Mouse (Mus musculus): ENCODE measurements around the gene Cdh23.

Gene Cdh23

DNA sequence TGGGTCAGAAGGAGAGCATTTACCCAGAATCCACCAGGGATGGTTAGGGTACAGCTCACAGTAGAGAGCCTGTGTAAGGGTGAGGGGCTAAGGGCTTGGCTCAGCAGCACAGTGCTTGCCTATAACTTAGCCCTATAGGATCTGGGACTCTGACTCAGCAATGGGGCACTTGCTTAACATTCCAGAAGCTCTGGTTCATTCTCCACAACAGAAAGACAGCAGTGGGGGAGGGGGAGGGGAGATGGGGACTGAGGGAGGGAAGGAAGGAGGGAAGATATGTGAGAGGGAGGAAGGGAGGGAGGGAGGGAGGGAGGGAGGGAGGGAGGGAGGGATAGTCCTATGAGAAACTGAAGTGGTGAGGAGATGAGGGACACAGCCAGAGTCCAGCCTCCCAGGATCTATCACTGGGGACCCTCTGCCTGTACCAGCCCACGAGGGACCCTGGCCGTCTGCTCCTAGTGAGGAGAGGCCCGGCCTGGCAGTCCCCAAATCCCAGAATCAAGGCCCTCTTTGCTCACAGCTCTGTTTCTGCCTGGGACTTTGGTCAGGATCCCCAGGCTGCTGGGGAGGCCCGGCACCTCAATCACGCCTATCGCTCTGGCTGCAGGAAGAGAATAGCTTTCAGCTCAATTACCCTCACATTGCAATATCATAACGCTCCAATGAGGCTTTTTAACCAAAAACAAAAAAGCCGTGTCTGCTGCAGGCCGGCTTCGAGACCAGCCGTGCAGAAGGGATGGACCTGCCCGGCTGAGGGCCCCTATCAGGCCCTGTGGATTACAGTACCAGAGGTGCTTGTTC, 117.4 kb downstream of the Cdh23 start:
- no peak for DNase-seq (ENCODE audit: low read depth in 1 of 2, low spot score in 2 of 2)

DNA sequence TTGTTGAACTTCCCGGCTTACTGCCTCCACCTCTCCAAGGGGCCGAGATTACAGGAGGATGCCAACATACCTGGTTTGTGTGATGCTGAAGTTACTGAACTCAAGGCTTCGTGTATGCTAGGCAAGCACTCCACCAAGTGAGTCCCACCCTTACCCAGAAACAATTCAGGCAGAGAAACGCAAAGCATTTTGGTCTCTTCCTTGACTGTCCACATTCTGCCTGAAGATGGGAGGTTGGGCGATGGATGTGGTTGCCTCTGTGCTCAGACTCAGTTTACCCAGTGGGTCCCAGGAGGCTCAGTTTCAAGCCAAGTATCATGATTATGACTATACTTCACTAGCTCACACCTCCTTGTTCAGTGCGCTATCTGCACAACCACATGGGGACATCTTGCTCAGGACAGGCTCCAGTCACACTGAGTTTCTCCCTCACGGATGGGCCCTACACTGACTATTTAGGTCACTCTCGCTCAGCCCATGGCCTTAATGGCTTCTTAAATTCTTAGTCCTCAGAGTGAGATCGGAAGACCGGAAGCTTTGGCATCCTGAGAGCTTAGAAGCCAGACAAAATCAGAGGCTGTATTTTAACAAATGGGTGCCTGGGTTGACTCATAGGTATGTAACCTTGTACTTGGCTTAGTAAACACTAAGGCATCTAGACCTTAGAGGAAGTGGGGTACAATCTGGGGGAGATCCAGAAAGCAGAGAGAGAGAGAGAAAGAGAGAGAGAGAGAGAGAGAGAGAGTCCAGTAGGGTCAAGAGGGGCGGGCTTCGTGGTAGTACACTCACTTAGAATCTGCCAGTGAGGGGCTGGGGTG, 118.2 kb downstream of the Cdh23 start:
- no peak for DNase-seq (ENCODE audit: low read depth in 1 of 2, low spot score in 2 of 2)

DNA sequence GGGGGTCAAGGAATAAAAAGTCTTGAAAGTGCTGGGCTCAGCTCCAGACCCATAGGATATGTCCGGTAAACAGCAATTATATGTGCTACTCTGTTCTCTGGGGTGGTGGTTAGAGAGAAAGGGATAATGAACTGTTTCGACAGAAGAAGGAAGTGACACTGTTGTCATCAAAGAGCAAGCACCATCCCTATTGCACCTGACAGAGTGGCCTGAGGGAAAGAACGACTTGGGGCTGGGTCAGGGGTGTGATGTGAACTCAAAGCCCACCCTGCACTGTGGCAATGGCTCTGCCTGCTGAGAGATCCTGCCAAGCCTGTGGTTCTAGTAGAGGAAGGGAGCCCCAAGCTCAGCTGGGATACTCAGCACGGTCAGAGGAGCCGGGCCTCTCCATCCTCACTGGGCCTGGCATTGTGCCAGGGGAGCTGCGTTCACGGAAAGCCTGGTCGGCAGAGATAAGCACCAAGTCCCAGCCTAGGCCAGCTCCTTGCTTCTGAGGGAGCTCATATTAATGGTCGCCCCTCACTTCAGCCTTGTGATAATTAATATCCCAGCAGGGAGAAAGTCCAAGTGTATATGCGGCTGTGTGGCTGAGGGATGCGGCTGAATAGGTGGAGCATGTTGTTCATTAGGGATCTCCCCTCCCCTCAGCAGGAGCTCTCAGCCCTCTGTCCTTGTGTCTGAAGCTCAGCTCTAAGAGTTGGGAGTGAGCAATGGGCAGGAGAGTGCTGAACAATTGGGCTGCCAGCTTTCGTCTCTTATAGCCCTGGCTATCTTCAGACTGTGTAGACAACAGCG, 119.0 kb downstream of the Cdh23 start:
- DNase-seq (ENCODE audit: low read depth in 1 of 2, low spot score in 2 of 2): no peak

DNA sequence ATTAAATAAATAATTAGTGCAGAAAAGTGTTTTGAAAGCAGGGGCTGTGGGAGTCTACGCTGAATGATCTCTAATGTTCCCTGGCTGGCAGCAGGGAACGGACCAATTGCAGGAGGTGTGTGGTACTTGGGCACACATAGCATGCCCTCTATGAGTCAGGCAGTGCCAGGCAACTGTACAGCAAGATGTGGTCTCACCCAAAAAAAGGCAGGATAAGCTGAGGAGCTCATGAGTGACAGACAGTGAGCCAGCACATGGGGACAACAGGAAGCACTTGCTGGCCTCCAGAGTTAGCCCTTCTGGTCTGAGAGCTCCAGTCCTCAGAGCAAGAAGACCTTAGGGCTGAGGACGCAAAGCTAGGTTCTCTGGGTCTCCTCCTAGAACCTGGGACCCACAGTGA, 121.4 kb downstream of the Cdh23 start:
- no peak for DNase-seq (ENCODE audit: low read depth in 1 of 2, low spot score in 2 of 2)

DNA sequence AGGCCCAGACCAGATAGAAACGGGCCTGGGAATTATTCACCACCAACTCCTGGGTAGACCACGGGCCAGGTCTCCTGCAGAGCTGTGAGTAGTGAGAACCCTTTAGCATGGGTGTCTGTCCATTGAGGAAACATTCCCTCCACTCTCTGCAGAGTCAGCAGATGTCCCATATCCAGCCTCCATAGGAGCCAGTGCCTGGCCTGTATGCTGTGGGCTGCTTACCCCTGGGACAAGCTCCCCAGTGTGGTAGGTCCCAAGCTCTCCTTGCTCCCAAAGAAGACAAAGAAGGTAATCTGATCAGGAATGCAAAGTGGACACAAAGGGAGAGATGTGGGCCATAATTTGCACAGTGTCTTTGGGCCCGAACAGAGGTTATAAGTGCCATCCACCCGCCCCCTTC, 124.8 kb downstream of the Cdh23 start:
- no peak for DNase-seq (ENCODE audit: low read depth in 1 of 2, low spot score in 2 of 2)

DNA sequence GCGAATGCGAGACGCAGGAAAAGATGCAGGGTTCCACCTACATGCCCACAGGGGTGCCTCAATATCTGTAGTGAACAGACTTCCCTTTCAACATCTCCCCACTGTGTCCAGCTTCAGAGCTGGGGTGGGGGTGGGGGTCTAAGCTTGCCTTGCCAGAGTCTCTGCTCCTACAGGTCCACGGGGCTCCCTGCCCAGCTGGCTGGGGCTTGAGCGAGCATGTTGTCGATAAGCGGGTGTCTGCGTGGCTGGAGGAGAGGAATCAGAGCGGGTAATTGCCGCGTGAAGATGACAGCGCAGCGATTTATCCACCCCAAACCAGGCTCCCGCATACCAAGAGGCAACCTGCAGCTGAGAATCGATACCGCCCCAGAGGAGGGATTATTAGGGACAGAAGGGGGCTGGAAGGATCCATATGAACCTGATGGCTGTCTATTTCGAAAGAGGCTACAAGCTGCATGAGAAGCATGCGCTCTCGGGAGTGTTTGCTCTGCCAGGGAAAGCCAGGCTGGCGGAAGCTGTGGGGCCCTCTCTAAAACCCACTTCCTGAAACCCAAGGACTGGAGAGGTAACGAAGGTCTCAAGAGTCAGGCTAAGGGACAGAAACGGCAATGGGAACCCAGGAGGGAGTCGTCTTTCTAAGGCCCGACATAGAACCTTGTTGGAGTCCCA, 129.8 kb downstream of the Cdh23 start:
- no peak for DNase-seq (ENCODE audit: low read depth in 1 of 2, low spot score in 2 of 2)

DNA sequence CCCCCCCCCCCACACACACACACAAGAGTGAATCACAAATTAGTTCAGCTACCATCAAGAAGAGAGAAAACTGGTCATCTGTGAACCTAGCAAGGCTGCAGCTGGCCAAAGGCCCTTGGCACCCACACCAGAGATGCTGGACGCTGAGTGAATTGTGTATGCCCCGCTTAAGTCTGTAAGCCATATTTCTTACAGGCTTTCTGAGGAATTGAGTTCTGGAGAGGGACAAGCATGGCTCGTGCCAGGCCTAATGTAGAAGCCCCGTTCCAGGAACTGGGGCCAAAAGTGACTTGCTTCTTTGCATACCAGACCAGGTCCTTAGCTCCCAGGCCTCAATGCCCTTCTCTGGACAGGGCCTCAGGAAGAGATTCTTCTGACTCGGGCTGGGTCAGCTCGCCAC, 132.2 kb downstream of the Cdh23 start:
- no peak for DNase-seq (ENCODE audit: low read depth in 1 of 2, low spot score in 2 of 2)

DNA sequence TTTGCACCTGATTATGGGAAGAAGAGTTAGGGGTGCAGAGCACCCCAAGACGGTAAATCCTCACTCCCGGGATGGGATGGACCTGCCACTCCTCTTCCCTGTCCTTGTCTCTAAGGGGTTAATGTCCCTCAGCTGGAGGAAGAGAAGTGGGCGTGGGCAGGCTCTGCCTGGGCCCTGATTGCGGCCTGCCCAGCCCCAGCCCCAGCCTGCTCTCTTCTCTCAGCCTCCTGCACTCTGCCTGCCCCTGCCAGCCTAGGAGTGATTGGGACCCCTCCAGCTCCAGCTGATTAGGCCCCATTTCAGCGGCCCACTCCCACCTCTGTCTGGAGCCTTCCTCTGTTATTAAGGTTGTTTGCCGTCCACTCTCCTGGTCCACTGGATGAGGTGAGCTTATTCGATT, 133.3 kb downstream of the Cdh23 start:
- DNase-seq (ENCODE audit: low read depth in 1 of 2, low spot score in 2 of 2): no peak

DNA sequence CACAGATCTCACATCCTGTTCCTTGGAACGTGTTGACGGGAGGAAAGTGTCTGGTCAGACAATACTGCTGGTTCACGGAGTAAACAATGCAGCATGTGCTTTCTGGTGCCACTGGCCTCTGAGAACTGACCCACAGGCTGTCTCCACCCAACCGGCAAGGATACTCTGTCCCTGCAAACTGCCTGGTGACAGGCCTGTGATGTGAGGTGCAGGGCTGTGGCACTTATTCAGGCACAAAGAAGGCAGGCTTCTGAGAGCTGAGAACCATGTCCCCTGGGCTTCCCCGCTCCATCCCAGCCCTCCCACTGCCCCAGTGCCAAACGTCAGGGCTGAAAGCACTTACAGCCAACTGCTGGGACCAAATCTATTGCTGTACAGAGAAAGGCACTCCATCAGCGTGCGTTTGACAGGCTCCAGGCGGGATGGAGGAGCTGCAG, 137.8 kb downstream of the Cdh23 start:
- DNase-seq (ENCODE audit: low read depth in 1 of 2, low spot score in 2 of 2): no peak

DNA sequence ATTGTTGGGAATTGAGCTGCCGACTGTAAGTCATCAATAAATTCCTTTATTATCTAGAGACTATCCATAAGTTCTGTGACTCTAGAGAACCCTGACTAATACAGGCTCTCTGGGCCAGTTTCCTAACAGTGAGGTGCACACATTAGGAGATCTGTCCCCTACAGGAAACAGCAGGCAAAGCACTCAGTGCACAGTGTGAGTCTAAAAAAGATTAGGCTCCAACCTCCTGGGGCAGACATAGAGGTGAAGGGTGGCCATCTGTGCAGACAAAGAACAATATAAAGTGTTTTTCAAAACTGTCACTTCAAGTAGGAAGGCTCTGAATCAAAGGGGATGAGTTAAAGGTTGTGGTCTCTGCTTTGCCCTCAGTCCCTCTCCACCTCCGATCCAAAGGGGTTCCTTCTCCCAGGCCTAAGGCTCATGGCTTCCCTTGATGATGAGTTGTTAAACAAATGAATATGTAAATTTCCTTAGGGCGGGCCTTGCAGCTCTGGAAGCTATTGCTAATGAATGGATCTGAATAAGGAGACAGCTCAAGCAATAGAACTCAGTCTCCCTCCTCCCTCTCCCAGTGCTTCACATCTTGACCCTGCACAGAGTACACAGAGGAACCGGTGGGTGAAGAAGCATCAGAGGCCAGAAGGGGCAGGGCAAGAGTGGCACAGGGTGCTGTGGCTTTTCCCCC, 143.2 kb downstream of the Cdh23 start:
- no peak for DNase-seq (ENCODE audit: low read depth in 1 of 2, low spot score in 2 of 2)

DNA sequence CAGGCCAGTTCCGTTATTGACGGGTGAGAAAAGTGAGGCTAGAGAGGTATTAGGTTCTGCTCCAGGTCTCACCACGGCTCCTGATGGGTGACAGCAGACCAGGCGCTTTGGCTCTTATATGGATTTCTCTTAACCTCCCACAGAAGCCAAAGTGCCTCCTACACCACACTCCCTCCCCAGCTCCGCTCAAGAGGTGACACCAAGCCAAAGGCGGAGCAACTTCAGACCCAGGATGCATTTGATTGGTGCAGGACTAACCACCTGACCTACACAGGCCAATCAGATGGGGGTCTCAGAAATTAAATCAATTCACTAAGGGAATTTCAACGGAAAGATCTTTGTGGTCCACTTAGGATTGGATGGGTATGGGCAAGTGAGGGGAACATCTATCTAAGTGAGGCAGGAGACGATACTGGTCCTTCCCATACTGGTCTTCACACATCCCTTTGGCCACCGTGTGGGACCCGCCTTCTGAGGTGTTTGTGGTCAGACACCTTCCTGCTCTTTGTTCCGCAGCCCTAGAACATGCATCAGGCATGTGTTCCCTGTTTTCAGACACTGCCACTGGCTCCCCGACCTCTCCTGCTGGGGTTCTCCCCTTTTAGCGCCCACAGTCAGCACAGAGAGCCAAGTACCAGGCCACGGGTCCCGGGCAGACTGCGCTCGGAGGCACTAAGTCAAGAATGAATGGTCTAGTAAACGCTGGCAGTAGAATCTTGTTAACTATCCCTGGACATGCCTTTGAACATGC, 157.0 kb downstream of the Cdh23 start:
- no peak for DNase-seq (ENCODE audit: low read depth in 1 of 2, low spot score in 2 of 2)

DNA sequence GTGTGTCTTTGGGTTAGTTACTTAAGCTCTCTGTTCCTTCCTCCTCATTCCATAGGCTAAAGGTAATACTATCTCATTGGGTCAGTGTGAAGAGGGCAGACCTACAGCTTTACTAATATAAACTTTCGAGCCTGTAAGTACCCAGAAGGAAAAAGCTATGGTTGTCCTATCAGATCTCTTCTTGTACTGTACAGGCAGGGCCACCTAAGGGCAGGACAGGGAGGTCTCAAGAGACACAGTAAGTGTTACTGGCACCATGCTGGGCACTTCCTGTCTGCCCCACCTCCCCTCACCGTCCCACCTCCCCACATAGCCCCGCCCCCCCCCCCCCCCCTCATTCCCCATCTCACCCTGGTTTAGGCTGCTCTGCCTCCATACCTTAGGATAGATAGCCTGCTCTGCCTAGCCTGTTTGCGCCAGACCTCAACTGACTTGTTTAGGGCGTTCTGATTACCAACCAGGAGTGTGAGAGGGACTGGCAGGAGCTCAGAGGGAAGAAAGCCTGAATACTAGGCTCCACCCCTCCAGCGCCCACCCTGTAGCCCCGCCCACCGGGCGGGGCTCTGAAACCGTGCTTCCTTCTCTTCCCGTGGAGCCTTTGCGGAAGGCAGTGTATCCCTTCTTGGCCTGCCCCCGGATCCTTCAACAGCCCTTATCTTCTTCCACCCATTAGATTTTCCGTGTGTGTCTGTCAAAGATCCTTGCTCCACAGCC, 160.0 kb downstream of the Cdh23 start:
- DNase-seq (ENCODE audit: low read depth in 1 of 2, low spot score in 2 of 2): no peak

DNA sequence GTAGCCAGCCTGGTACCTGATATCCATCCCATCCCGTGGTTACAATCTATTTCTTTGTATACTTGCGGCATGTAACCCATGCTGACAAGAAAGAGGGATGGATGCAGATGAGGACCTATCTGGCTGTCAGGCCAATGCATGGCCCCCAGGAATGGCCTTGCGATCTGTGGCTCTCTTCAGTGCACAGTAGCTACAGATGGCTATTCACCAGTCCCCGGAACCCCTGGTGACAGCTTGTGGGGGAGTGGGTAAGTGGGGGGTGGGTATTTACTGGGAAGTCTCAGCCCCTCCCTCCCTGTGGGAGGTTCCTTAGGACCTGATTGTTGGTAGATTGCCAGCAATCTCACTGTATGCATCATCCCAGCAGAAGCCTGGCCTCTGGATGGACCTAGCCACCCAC, 163.8 kb downstream of the Cdh23 start:
- no peak for DNase-seq (ENCODE audit: low read depth in 1 of 2, low spot score in 2 of 2)

DNA sequence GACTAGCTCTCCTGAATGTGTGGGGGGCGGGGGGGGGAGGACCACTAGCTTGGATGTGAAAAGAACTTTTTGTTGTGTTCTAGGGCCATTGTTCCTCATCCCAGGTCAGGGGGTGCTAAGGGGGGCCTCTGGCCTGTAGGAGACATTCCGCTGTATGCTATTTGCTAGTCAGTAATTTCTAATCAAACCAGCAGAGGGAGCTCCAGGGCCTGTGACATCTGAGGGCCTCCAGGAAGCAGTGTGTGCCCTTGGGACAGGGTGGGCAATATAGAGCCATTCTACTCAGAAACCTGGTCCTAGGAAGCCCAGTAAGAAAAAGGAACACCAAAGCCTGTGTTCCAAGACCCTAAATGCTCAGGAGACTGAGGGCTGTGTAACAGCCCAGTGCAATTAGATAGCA, 164.9 kb downstream of the Cdh23 start:
- DNase-seq (ENCODE audit: low read depth in 1 of 2, low spot score in 2 of 2): peak in 1 of 2 experiments; percentile 6

DNA sequence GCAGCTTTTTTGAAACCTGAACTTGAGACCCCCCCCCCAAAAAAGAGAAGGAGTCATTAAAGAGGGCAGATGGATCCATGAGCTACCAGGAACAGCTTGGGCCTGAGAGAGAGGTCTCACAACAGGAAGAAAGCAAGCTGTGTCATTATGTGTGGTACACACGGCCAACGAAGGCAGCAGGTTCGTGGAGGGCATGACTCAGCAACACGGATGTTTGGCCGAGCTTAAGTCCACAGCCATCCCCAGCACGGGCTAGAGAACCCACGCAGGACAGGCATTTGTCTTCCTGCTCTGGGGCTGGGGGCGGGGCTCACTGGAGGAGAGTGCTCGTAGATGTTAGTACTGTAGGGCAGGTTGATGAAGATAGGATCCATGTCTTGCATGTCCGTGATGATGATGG, 165.7 kb downstream of the Cdh23 start:
- no peak for DNase-seq (ENCODE audit: low read depth in 1 of 2, low spot score in 2 of 2)

DNA sequence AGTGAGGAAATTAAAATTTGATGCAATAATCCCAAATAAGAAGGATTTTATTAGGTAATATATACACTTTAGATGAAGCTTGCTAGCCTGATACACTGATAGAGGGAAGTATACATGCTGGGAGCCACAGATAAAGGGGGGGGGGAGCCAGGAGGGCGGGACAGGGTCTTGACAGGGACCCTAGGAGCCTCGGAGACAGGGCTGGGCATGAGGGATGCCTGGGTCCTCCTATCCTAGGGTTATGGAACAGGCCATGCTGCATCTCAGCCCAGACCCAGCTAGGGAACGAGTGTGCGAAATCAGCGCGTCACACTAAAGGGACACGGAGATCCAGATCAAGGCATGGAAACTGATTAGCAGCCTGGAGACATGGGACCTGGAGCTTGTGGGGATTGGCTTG, 168.3 kb downstream of the Cdh23 start:
- no peak for DNase-seq (ENCODE audit: low read depth in 1 of 2, low spot score in 2 of 2)

DNA sequence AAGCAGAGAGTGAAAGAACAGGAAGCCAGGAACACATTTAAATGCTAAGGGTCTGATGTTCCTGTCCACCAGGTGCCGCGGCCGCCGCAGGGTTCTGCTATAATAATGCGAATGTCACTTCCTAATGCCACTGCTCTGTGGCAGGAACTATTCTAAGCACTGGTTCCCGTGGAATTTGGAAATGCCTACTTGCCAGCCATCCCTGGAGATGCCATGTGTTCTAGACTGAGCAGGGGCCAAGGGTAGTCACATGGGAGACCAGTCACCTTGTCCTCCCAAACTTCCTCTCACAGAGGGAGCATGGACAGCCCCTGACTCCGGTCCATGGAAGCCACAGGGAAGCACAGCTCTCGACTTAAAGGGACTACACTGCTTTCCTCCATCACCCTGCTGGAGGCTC, 171.2 kb downstream of the Cdh23 start:
- no peak for DNase-seq (ENCODE audit: low read depth in 1 of 2, low spot score in 2 of 2)

DNA sequence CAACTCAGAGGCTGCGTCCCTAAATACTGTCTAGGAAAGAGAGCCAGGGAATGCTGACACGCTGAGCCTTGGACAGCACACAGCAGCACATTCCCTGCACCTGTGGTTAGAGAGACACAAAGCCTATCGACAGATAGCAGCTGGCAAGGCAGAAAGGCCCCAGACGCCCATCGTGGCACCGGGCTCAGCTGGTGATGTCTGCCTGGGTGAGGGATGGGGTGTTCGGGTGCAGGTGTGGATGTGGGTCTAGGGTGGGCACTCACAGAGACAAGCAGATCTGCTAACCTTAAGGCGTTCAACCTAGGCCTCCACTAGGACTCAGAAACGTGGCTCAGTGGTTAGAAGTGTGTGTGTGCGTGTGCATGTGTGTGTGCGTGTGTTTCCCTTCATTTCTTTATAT, 180.0 kb downstream of the Cdh23 start:
- no peak for DNase-seq (ENCODE audit: low read depth in 1 of 2, low spot score in 2 of 2)

DNA sequence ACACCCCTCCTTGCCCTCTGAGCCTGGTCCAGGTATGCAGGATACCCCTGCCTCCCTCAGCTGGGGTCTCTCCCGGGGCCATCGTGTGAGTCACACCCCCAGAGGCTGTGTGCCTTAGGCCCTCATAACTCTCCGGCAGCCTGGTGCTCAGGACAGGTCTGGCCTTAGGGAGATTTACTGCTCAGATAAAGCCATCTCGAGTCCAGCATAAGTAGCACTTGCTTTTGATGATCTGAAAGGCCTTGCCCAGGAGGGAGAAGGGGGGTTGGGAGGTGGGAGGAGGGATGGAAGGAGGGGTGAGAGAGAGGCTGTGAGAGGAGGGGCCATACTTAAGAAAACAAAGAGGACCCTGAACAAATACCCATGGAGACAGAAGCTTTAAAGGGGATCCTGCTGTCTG, 197.8 kb downstream of the Cdh23 start:
- DNase-seq (ENCODE audit: low read depth in 1 of 2, low spot score in 2 of 2): no peak

Data from monocyte, adult 2 months (primary cell).